Mouse (Mus musculus): Measurements from ENCODE around the gene Dst.

Gene Dst

DNA sequence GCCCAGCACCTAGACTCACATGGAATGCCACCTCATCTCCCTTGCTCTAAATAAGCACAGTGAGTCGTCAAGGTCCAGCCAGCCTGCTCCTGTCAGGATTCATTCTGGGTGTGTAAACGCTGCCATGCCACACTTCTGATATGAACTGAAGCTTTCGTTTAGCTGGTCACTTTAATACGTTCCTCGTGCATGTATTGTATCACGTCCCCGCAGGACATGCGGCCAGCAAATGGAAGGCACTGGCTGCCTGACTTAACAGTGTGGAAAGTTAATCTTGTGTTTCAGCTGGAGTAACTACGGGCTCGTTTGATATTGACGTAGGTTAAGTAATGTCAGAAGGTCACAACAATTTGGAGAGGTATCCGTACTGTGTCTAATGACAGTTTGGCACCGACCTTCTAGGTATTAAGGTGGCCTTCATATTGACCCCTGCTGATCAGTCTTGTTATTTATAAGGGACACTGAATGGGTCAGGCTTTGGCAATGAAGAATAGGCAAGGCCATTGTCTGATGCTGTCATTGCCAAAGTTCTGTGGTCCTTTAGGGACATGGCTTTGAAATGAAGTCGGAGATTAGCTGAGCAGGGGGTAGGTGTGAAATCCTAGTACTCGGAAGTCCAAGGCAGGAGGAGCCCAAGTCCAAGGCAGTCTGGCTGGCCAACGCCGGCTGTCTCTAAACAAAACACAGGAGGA is 122.5 kb downstream of the Dst start:
- no peak for DNase-seq (ENCODE audit: low read depth)

DNA sequence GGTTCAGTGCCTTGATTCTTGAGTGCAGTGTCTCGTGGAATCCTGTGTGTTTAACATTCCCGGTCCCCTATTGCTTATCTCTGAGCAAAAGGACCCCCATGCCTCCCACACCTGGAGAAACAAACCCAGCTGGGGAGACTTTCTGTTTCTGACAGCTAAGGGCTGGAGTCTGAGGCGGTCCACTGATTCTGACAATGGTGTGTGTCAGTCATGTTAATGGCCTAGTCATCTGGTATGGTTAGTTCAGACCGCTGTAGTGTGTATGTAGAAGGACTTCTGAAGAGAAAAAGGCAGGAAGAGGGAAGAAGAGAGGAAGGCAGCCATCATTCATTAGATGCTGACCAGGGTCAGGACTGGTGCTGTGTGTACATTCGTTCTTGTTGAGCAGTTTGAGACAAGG is 125.0 kb downstream of the Dst start:
- no peak for DNase-seq (ENCODE audit: low read depth)

- no peak for DNase-seq (ENCODE audit: low read depth)
Observed at GRCm38 (mm10) chr1:34033478-34033877, 125.5 kb downstream of the Dst start.

DNA sequence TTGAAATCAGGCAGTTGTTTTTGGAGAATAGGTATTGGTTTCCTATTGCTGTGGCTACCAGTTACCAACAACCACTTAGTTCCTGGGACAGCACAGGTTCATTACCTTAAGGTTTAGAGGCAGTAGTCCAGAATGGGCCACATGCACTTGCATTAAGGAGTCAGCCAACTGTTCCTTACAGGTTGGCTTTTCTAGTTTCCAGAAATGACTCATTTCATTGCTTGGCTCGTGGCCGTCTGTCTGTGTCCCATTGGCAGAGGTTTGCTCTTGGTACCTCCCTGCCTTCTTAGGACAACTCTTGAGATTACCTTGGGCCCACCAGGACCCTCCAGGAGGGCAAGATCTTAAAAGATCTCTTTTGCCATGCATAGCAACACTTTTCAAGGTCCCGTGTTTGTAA is 125.9 kb downstream of the Dst start:
- DNase-seq (ENCODE audit: low read depth), result no peak

- DNase-seq (ENCODE audit: low read depth), result no peak
Observed at GRCm38 (mm10) chr1:34036111-34036510, 128.1 kb downstream of the Dst start.

DNA sequence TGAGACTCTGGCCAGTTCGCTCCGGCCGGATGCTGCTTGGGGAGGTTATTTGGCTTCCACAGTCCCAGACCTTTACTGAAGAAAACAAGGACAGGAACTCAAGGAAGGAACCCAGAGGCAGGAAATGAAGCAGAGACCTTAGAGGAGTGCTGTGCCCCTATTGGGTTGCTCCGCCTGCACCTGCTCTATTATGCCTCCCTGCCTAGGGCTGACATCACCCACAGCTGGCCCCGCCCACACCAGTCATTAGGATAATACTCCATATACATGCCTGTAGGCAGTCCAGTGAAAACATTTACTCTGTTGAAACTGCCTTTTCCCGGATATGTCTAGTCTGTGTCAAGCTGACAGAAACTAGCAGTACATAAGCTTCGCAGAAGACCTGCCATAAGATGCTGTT is 130.5 kb downstream of the Dst start:
- no peak for DNase-seq (ENCODE audit: low read depth)

DNA sequence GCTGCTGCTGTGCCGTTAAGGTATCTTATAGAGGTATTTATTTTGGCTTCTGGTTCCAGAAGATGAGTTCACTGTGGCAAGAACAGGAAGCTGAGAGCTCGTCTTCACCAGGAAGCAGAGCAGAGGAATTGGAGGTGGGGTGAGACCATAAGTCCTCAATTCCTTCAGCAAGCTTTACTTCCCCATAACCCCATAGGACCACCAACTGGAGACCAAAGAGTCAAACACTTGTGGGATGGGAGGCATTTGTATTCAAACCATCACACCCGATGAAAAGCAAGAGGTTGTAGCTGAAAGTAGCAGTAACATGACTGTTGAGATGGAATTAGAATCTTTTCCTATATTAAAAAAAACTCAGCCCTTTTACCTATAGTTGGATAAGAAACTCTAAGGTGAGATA is 132.0 kb downstream of the Dst start:
- no peak for DNase-seq (ENCODE audit: low read depth)

GRCm38 (mm10) chr1:34040901-34041721 is 133.1 kb downstream of the Dst start:
- DNase-seq (ENCODE audit: low read depth), result no peak

DNA sequence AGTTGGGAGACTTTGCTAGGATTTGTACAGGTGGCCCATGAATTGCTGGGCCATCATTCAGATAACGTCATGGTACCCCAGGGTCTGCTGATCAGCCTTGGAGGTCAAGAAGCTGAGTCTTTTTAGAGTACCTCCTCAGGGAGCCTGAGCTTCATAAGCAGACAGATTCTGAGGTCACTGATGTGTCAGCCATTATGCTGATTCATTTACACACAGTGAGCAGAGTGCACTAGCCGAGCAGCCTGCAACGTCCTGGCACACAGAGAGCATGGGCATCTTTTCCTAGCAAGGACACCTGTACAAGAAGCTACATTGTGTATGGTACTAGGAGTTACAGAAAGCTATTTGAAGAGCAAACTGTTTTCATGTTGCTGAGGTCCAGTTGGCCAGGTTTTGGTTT is 134.3 kb downstream of the Dst start:
- DNase-seq (ENCODE audit: low read depth), result no peak

GRCm38 (mm10) chr1:34043327-34043726 is 135.3 kb downstream of the Dst start:
- no peak for DNase-seq (ENCODE audit: low read depth)

GRCm38 (mm10) chr1:34043836-34044550 is 136.0 kb downstream of the Dst start:
- DNase-seq (ENCODE audit: low read depth), result no peak

DNA sequence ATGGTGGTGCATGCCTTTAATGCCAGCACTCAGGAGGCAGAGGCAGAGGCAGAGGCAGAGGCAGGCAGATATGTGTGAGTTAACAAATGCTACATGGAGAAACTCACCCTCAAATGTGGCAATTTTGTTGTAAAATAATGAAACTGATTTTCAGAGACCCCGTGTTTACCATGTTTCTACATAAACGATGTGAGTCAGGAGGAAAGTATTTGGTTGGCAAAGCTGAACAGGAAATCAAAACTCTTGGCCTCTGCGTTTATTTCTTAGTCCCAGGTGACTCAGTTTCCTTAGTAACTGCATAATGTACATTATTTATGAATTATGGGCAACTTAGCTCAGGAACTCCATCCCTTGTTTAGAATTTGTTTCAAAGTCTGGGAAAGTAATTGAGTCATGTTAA is 136.7 kb downstream of the Dst start:
- no peak for DNase-seq (ENCODE audit: low read depth)

- DNase-seq (ENCODE audit: low read depth), result no peak
Observed at GRCm38 (mm10) chr1:34047285-34047684, 139.3 kb downstream of the Dst start.

DNA sequence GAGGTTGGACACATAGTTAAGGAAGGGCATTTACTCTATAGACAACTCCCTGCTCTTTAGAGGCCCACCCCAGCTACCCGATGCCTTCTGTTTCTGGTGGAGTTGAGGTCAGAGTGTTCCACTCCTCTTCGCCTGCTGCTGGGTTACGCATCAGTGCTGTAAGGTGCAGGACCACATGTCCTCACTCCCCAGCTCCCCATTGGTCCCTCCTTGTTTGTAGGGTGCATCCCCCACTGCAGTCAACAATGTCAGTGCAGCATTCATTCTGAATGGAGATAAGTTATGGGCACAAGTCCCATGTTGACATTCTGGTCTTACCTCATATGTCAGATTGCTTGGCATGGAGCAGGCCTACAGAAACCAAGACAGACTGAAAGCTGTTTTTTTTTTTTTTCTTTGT is 143.2 kb downstream of the Dst start:
- no peak for DNase-seq (ENCODE audit: low read depth)

DNA sequence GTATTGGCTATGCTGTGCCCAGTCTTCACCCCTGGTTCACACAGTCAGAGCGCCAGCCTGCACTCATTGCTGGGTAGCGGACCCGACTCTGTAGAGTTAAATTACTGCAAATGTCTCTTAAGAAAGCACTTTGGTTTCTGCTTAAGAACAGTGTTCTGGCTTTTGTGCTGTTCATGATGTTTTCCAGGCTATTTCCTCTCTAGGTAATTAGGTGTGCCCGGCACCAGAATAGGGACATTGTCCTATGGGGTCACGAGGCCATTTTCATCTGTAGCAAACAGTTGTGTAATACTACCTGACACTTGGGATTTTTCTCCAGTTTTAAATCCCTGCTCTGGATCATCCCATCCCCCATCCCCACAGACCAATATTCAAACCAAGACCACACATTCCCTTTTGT is 144.4 kb downstream of the Dst start:
- no peak for DNase-seq (ENCODE audit: low read depth)

DNA sequence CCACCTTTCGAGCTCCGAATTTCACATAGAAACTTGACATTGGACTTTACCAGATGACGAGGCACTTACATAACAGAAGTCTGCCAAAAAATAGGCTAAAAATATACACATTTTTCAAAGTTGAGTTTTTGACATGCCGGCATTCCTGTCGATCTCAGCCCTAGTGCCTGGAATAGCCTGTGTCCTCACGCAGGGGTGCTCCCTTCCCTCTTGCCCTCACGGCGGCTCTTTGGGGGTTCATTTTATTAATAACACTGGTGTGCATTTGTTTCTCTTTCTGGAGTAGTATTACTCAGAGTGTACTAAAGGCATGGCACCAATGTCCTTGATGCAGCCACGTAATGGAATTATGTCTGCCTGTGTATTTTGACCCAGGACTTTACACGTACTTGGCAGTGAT is 146.9 kb downstream of the Dst start:
- no peak for DNase-seq (ENCODE audit: low read depth)

- DNase-seq (ENCODE audit: low read depth), result no peak
Observed at GRCm38 (mm10) chr1:34056658-34057057, 148.6 kb downstream of the Dst start.

DNA sequence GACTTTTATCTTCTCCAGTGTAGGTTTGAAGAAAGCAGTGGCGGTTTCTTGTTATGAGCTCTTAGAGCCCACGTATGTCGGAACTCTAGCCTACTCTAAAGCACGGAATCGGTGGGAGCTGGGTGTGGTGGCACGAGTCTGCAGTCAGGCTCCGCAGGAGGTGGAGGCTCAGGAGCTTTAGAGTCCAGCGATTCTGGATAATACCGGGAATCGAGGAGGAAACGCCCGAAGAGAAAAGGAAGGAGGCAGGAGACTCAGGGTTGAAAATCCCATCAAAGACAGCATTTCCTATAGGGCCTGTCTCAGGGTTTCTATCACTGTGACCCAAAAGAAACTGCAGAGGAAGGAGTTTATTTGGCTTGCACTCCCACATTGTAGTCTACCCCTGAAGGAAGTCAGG is 151.2 kb downstream of the Dst start:
- no peak for DNase-seq (ENCODE audit: low read depth)

- DNase-seq (ENCODE audit: low read depth), result no peak
Observed at GRCm38 (mm10) chr1:34060446-34060845, 152.4 kb downstream of the Dst start.

GRCm38 (mm10) chr1:34061078-34061477 is 153.1 kb downstream of the Dst start:
- DNase-seq (ENCODE audit: low read depth), result peak; percentile 57

DNA sequence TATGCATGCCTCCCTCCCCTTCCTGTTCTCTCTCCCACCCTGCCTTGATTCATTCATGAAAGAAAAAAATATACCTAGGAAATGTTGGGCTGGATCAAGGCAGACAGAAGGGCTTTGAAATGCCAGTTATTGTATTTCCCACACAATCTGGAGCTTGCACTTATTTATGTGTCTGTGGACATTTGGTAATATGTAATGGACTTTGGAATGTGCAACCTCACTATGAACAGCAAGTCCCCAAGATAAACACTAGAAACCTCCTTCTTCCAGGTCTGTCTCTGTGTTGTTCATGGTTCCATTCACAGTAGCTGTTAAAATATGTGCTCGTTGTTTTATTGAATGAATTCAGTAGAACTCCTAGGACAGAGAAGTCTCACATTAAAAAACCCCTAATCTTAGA is 153.8 kb downstream of the Dst start:
- DNase-seq (ENCODE audit: low read depth), result no peak

DNA sequence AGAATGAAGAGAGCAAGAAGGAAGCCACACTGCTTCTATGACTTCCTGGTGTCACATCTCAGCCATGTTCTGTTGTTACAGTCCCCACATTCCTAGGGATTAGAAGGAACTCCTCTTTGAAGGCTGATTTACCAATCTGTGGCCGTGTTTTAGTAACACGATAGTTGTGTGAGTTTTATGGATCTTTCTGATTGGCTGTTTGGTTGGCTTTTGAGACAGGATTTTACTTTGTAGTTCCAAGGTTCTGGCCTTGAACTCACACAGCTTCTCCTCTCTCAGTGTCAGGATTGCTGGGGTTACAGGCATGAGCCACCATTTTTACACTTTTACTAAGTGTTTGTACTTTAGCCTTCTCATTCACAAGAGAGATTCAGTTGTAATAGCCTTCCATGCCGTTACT is 155.9 kb downstream of the Dst start:
- no peak for DNase-seq (ENCODE audit: low read depth)

DNA sequence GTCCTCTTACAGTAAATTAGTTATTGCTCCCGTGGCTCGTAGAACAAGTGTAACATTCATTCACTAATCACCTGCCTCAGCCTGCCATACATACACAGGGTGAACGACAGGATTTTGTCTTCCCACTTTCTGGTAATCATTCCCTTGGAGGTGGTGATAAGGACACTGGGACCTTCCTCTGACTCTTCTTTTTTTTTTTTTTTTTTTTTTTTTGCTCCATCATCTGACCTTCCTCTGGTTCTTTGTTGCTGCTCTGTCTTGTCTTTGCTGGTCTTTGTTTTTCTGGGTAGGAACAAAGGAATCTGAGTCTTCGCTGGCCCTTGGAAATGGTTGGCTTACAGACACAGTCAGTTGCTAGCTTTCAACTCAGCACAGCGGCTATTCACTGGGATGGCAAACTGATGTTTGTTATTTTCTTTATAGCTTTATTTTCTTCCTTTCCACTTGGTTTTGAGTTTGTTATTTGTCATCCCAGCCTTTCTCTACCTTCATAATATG is 157.6 kb downstream of the Dst start:
- DNase-seq (ENCODE audit: low read depth), result no peak
